Mouse (Mus musculus) intestine, postnatal 0 days (tissue): ENCODE measurements around the gene Ushbp1. TPM values are rescaled to one million over a fixed set of nuclear protein-coding genes. Genes with fewer than 3 reads are reported as not detected.

Experiments
- ATAC-seq: fragments of 200-750 bp; cut with Nextera tagmentation; 2 replicates; pipeline ENCODE4 v1.8.0; 2017; ENCODE audit warnings: mild to moderate bottlenecking, moderate TSS enrichment, moderate library complexity
- H3K27ac ChIP-seq: fragments of 300-500 bp; sonication (generic); 2 replicates; pipeline ENCODE4 v1.5.1; 2014; ENCODE audit warnings: mild to moderate bottlenecking, low read depth, low read length, moderate library complexity
- H3K27me3 ChIP-seq: fragments of 300-500 bp; sonication (generic); replicated peaks from 2 replicates; pipeline ENCODE4 v1.6.1; 2014; ENCODE audit warnings: low read length, mixed read lengths; ENCODE audit not compliant: control insufficient read depth, insufficient read depth
- H3K36me3 ChIP-seq: fragments of 300-500 bp; sonication (generic); 2 replicates; pipeline ENCODE4 v1.6.1; 2014; ENCODE audit warnings: mild to moderate bottlenecking, moderate library complexity; ENCODE audit not compliant: control insufficient read depth, insufficient read depth
- H3K4me1 ChIP-seq: fragments of 300-500 bp; sonication (generic); replicated peaks from 2 replicates; pipeline ENCODE4 v1.6.1; 2014; ENCODE audit warnings: antibody characterized with exemption, low read length, mixed read lengths; ENCODE audit not compliant: control insufficient read depth, insufficient read depth
- H3K4me2 ChIP-seq: fragments of 300-500 bp; sonication (generic); replicated peaks from 2 replicates; pipeline ENCODE4 v1.6.1; 2014; ENCODE audit warnings: low read depth, mild to moderate bottlenecking, moderate library complexity
- H3K4me3 ChIP-seq: fragments of 300-500 bp; sonication (generic); 2 replicates; pipeline ENCODE4 v1.5.1; 2014; ENCODE audit warnings: low read depth, low read length
- H3K9ac ChIP-seq: fragments of 300-500 bp; sonication (generic); 2 replicates; pipeline ENCODE4 v1.6.1; 2014; ENCODE audit warnings: mild to moderate bottlenecking, low read depth, low read length
- H3K9me3 ChIP-seq: fragments of 300-500 bp; sonication (generic); 2 replicates; pipeline ENCODE4 v1.6.1; 2016; ENCODE audit warnings: mixed run types; ENCODE audit not compliant: control insufficient read depth
- CTCF ChIP-seq: sonication (generic); IDR thresholded peaks from 2 replicates; pipeline ENCODE4 v1.5.1; 2016; ENCODE audit warnings: low read depth, mild to moderate bottlenecking, control low read depth, antibody characterized with exemption, moderate library complexity
- WGBS: fragments of 180-500 bp; shearing (Covaris S2); extraction: QIAGEN DNeasy Blood & Tissue Kit; methylation state at CpG from one replicate; pipeline ENCODE4 v1.1.7; 2014; 5-methylcytosine and 5-hydroxymethylcytosine counted together
- polyA plus RNA-seq: library from polyadenylated mRNA; unstranded; fragments of >200 nt; fragmentation: Nextera tagmentation; extraction: Ambion mirVana; gene quantifications from 2 replicates; pipeline ENCODE4 v1.2.1, GENCODE M21; 2015

Ushbp1 gene
- polyA plus RNA-seq, 1 experiment from 2014 or later = 4.1 TPM

- Histone ChIP-seq H3K27me3 (no peaks in the 10 kb centered on the region), H3K4me1 (no peaks in the 10 kb centered on the region), H3K9ac (no peak overlapping the region), H3K4me2 (no peak overlapping the region), H3K9me3 (no peaks in the 10 kb centered on the region), H3K4me3 (no peak overlapping the region), H3K36me3 (peaks cover 12% of the 10 kb centered on the region; the same call in 1 of the 2 replicates), H3K27ac (no peak overlapping the region)
- 38% methylated on average over 11 of the region's 11 CpGs for WGBS
- no peak for TF ChIP-seq CTCF
- no peak for ATAC-seq
Observed at GRCm38 (mm10) chr8:71411535-71412273, 16.1 kb upstream of the Ushbp1 start.

- TF ChIP-seq CTCF = no peak
Observed at GRCm38 (mm10) chr8:71408231-71408630, 12.6 kb upstream of the Ushbp1 start.

GRCm38 (mm10) chr8:71407441-71407840 is 11.8 kb upstream of the Ushbp1 start:
- Histone ChIP-seq H3K27me3 (no peaks in the 10 kb centered on the region), H3K9me3 (no peaks in the 10 kb centered on the region), H3K27ac (no peak overlapping the region), H3K4me3 (no peak overlapping the region), H3K4me1 (0 out of 2 replicates have a peak, but pooled peaks cover 4% of the 10 kb centered on the region), H3K4me2 (no peak overlapping the region; the same call in 1 of the 2 replicates), H3K9ac (no peak overlapping the region), H3K36me3 (peaks cover 12% of the 10 kb centered on the region; the same call in 1 of the 2 replicates)
- ATAC-seq = no peak
- no peak for TF ChIP-seq CTCF
- 91% methylated on average over 14 of the region's 14 CpGs for WGBS

More at GRCm38 (mm10) chr8:71408231-71408630, 12.6 kb upstream of the Ushbp1 start:
- WGBS = 95% methylated on average over 4 of the region's 4 CpGs
- Histone ChIP-seq H3K4me3 (no peak overlapping the region), H3K36me3 (peaks cover 12% of the 10 kb centered on the region; the same call in 1 of the 2 replicates), H3K4me1 (0 out of 2 replicates have a peak, but pooled peaks cover 4% of the 10 kb centered on the region), H3K9ac (no peak overlapping the region), H3K9me3 (no peaks in the 10 kb centered on the region), H3K27ac (no peak overlapping the region), H3K4me2 (no peak overlapping the region), H3K27me3 (no peaks in the 10 kb centered on the region)
- ATAC-seq = no peak

- H3K4me3 ChIP-seq = peak overlapping the region; percentile 59
- peak overlapping the region; percentile 98 for H3K4me2 ChIP-seq
- peaks cover 12% of the 10 kb centered on the region; the same call in 1 of the 2 replicates for H3K36me3 ChIP-seq
- H3K27me3 ChIP-seq = no peaks in the 10 kb centered on the region
- TF ChIP-seq CTCF = peak; percentile 94
- H3K9me3 ChIP-seq = no peaks in the 10 kb centered on the region
- no peak overlapping the region for H3K27ac ChIP-seq
- peak overlapping the region; percentile 58 for H3K9ac ChIP-seq
- 0 out of 2 replicates have a peak, but pooled peaks cover 4% of the 10 kb centered on the region for H3K4me1 ChIP-seq
- WGBS = under 1% methylated on average over 55 of the region's 55 CpGs
- peak; percentile 58 for ATAC-seq
Observed at GRCm38 (mm10) chr8:71406099-71407015, 10.8 kb upstream of the Ushbp1 start.

GRCm38 (mm10) chr8:71405401-71406098 is 9.9 kb upstream of the Ushbp1 start, which contains the start of gene Ankle1:
Gene Ankle1 (plus strand): TSS chr8:71406010.
- peak; percentile 84 for TF ChIP-seq CTCF
- H3K4me1 ChIP-seq = 0 out of 2 replicates have a peak, but pooled peaks cover 4% of the 10 kb centered on the region
- H3K4me3 ChIP-seq = peak within 1 kb of the TSS; percentile 59
- no peaks in the 10 kb centered on the region for H3K9me3 ChIP-seq
- 14% methylated on average over 33 of the region's 33 CpGs for WGBS
- H3K27me3 ChIP-seq = no peaks in the 10 kb centered on the region
- no peak within 1 kb of the TSS; the same call in 1 of the 2 replicates for H3K27ac ChIP-seq
- peak; percentile 80 for ATAC-seq
- peaks cover 12% of the 10 kb centered on the region; the same call in 1 of the 2 replicates for H3K36me3 ChIP-seq
- peak within 1 kb of the TSS; percentile 58 for H3K9ac ChIP-seq
- H3K4me2 ChIP-seq = peak within 1 kb of the TSS; percentile 98
